Mouse (Mus musculus): Measurements from ENCODE around the gene Fam217b. TPM values are rescaled to one million over a fixed set of nuclear protein-coding genes. Genes with fewer than 3 reads are reported as not detected.

Gene Fam217b
- polyA plus RNA-seq (2012; rRNA removed), result 19.8 and 20.9 TPM in 2 replicates

GRCm38 (mm10) chr2:178414261-178415149 is at the start of gene Fam217b, which contains the start of gene Ppp1r3d:
Gene Fam217b (plus strand): TSS chr2:178414524.
Gene Ppp1r3d (minus strand): TSS chr2:178414472.
- Histone ChIP-seq H3K27me3 (ENCODE audit: control insufficient read depth, insufficient read depth, low read length) (no peaks in the 10 kb centered on the region), H3K4me1 (ENCODE audit: control insufficient read depth, insufficient read depth, low read length) (peaks cover 6% of the 10 kb centered on the region), H3K4me3 (replicated peaks; ENCODE audit: insufficient read depth, low read depth, low read length) (peak within 1 kb of the TSS; percentile 87), H3K27ac (ENCODE audit: insufficient read depth, low read length) (no peak within 1 kb of the TSS)
- under 1% methylated on average over 73 of the region's 74 CpGs for WGBS
- DNase-seq, result peak; percentile 45 to 56
- TF ChIP-seq CTCF (IDR thresholded peaks at IDR 0.05; ENCODE audit: borderline replicate concordance, insufficient read depth, low read depth, low read length) (no peak), POLR2A (IDR thresholded peaks at IDR 0.05; ENCODE audit: borderline replicate concordance, insufficient read depth, low read length) (no peak)

GRCm38 (mm10) chr2:178407053-178407815 is 7.1 kb upstream of the Fam217b start, which contains the start of gene Sycp2:
Gene Sycp2 (minus strand): TSS chr2:178407685.
- 0 out of 2 replicates have a peak, but pooled peaks have one; percentile 1 for TF ChIP-seq CTCF (IDR thresholded peaks at IDR 0.05; ENCODE audit: borderline replicate concordance, insufficient read depth, low read depth, low read length)
- no peak for TF ChIP-seq POLR2A (IDR thresholded peaks at IDR 0.05; ENCODE audit: borderline replicate concordance, insufficient read depth, low read length)
- no peak within 1 kb of the TSS for H3K4me3 ChIP-seq (replicated peaks; ENCODE audit: insufficient read depth, low read depth, low read length)
- WGBS, result 86% methylated on average over 52 of the region's 52 CpGs

GRCm38 (mm10) chr2:178409024-178409423 is 5.3 kb upstream of the Fam217b start:
- 71% methylated on average over 1 of the region's 1 CpGs for WGBS
- TF ChIP-seq POLR2A (IDR thresholded peaks at IDR 0.05; ENCODE audit: borderline replicate concordance, insufficient read depth, low read length) (no peak), CTCF (IDR thresholded peaks at IDR 0.05; ENCODE audit: borderline replicate concordance, insufficient read depth, low read depth, low read length) (no peak)
- peaks cover 3% of the 10 kb centered on the region; the same call in 1 of the 2 replicates for H3K4me1 ChIP-seq (ENCODE audit: control insufficient read depth, insufficient read depth, low read length)
- no peaks in the 10 kb centered on the region for H3K27me3 ChIP-seq (ENCODE audit: control insufficient read depth, insufficient read depth, low read length)
- no peak for DNase-seq
- H3K4me3 ChIP-seq (replicated peaks; ENCODE audit: insufficient read depth, low read depth, low read length), result no peak overlapping the region
- H3K27ac ChIP-seq (ENCODE audit: insufficient read depth, low read length), result no peak overlapping the region

More at GRCm38 (mm10) chr2:178407053-178407815, 7.1 kb upstream of the Fam217b start, which contains the start of gene Sycp2:
- H3K27ac ChIP-seq (ENCODE audit: insufficient read depth, low read length), result no peak within 1 kb of the TSS
- H3K4me1 ChIP-seq (ENCODE audit: control insufficient read depth, insufficient read depth, low read length), result no peaks in the 10 kb centered on the region
- no peaks in the 10 kb centered on the region for H3K27me3 ChIP-seq (ENCODE audit: control insufficient read depth, insufficient read depth, low read length)
- no peak for DNase-seq

- H3K4me3 ChIP-seq (replicated peaks; ENCODE audit: insufficient read depth, low read depth, low read length), result no peak overlapping the region
- 63% methylated on average over 6 of the region's 6 CpGs for WGBS
- DNase-seq, result no peak
- H3K27me3 ChIP-seq (ENCODE audit: control insufficient read depth, insufficient read depth, low read length), result no peaks in the 10 kb centered on the region
- TF ChIP-seq CTCF (IDR thresholded peaks at IDR 0.05; ENCODE audit: borderline replicate concordance, insufficient read depth, low read depth, low read length) (no peak), POLR2A (IDR thresholded peaks at IDR 0.05; ENCODE audit: borderline replicate concordance, insufficient read depth, low read length) (no peak)
- H3K27ac ChIP-seq (ENCODE audit: insufficient read depth, low read length), result no peak overlapping the region
- peaks cover 5% of the 10 kb centered on the region for H3K4me1 ChIP-seq (ENCODE audit: control insufficient read depth, insufficient read depth, low read length)
These were observed 4.0 kb upstream of the Fam217b start for GRCm38 (mm10) chr2:178410286-178410685.

DNA sequence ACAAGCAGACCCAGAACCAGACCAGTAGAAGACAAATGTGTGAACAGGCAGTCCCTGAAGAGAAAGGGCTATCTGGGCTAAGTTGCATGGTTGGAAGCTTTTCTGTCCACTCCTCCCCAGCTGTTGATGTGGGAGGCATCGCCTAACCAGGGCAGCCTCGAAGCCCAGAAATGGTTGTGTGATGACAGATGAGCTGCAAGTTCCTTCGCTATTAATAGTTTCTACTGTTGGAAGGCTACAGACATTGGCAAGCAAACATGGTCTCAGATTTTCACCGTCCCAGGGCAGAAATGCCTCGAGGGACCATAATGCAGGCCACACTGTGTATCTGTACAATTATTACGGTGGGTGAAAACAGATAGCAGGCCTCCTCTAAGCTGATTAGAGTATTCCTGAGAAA is 1.7 kb upstream of the Fam217b start:
- 40% methylated on average over 6 of the region's 6 CpGs for WGBS
- no peak overlapping the region; the same call in 1 of the 2 replicates for H3K27ac ChIP-seq (ENCODE audit: insufficient read depth, low read length)
- H3K4me3 ChIP-seq (replicated peaks; ENCODE audit: insufficient read depth, low read depth, low read length), result no peak overlapping the region

GRCm38 (mm10) chr2:178413081-178413480 is 1.2 kb upstream of the Fam217b start:
- Histone ChIP-seq H3K4me3 (replicated peaks; ENCODE audit: insufficient read depth, low read depth, low read length) (peak overlapping the region; percentile 2), H3K4me1 (ENCODE audit: control insufficient read depth, insufficient read depth, low read length) (peaks cover 6% of the 10 kb centered on the region), H3K27ac (ENCODE audit: insufficient read depth, low read length) (no peak overlapping the region), H3K27me3 (ENCODE audit: control insufficient read depth, insufficient read depth, low read length) (no peaks in the 10 kb centered on the region)
- 63% methylated on average over 13 of the region's 13 CpGs for WGBS
- no peak for DNase-seq
- TF ChIP-seq POLR2A (IDR thresholded peaks at IDR 0.05; ENCODE audit: borderline replicate concordance, insufficient read depth, low read length) (no peak), CTCF (IDR thresholded peaks at IDR 0.05; ENCODE audit: borderline replicate concordance, insufficient read depth, low read depth, low read length) (no peak)

More for the DNA sequence above, 1.7 kb upstream of the Fam217b start:
- TF ChIP-seq CTCF (IDR thresholded peaks at IDR 0.05; ENCODE audit: borderline replicate concordance, insufficient read depth, low read depth, low read length) (no peak), POLR2A (IDR thresholded peaks at IDR 0.05; ENCODE audit: borderline replicate concordance, insufficient read depth, low read length) (no peak)
- Histone ChIP-seq H3K4me1 (ENCODE audit: control insufficient read depth, insufficient read depth, low read length) (peaks cover 6% of the 10 kb centered on the region), H3K27me3 (ENCODE audit: control insufficient read depth, insufficient read depth, low read length) (no peaks in the 10 kb centered on the region)
- DNase-seq, result peak in 1 of 2 experiments; percentile 18

DNA sequence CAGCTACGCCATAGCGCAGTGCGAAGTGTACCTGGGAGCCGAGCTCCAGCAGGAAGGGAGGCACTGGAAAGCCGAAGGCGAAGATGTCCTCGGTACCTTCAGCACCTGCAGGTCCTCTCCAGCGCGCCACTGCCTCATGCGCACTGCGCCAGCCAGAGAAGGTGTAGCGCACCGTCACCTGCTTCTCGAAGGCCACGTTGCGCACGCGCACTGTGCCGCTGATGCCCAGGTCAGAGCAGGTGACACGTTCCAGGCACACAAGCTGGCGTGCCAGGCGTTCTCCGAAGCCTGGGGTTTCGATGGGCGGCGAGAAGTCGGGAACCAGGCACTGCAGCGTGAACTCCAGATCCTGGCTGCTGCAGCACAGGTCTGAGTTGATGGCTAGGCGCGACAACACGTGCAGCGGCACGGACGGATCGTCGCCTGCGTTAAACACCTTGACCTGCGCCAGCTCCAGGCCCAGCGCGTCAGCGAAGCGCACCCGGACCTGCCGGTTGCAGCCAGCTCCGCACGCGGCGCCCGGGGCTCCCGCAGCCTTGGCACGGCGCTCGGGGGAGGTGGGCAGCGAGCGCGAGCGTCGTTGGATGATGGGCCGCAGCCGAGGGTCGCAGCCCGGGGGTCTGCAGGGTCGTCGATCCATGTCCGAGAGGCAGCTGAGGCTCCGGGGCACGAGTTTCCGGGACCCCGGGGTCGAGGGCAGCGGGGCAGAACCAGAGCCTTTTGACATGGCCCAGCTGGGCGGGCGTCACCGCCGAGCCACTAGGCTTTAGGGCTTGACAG is 653 bp upstream of the Fam217b start:
- peak; percentile 46 to 55 for DNase-seq
- 19% methylated on average over 75 of the region's 75 CpGs for WGBS
- no peak overlapping the region for H3K27ac ChIP-seq (ENCODE audit: insufficient read depth, low read length)
- no peaks in the 10 kb centered on the region for H3K27me3 ChIP-seq (ENCODE audit: control insufficient read depth, insufficient read depth, low read length)
- H3K4me1 ChIP-seq (ENCODE audit: control insufficient read depth, insufficient read depth, low read length), result peaks cover 6% of the 10 kb centered on the region
- peak overlapping the region; percentile 58 for H3K4me3 ChIP-seq (replicated peaks; ENCODE audit: insufficient read depth, low read depth, low read length)
- TF ChIP-seq CTCF (IDR thresholded peaks at IDR 0.05; ENCODE audit: borderline replicate concordance, insufficient read depth, low read depth, low read length) (no peak), POLR2A (IDR thresholded peaks at IDR 0.05; ENCODE audit: borderline replicate concordance, insufficient read depth, low read length) (no peak)
